Mouse (Mus musculus): Measurements from ENCODE around the gene Pea15a. TPM values are rescaled to one million over a fixed set of nuclear protein-coding genes. Genes with fewer than 3 reads are reported as not detected.

Gene Pea15a
- polyA plus RNA-seq, 1 experiment from 2014 or later, result 121 TPM

- no peak overlapping the region for H3K4me3 ChIP-seq (ENCODE audit: low read depth, low read length)
- ATAC-seq (replicated peaks; ENCODE audit: insufficient number of reproducible peaks, low FRiP score, low TSS enrichment, low read depth) (no peak), DNase-seq (ENCODE audit: low spot score) (no peak)
- peaks cover 10% of the 10 kb centered on the region for H3K4me1 ChIP-seq (ENCODE audit: control insufficient read depth, insufficient read depth, low read length)
- no peak overlapping the region for H3K9ac ChIP-seq (replicated peaks; ENCODE audit: low read length)
- peak overlapping the region; percentile 86 for H3K27ac ChIP-seq (replicated peaks; ENCODE audit: low read depth, low read length)
- no peaks in the 10 kb centered on the region for H3K9me3 ChIP-seq (replicated peaks; ENCODE audit: control insufficient read depth, low read length)
- peak overlapping the region; percentile 11 for H3K4me2 ChIP-seq (ENCODE audit: low read depth, low read length)
- WGBS, result 1% methylated on average over 4 of the region's 4 CpGs
- H3K27me3 ChIP-seq (ENCODE audit: control insufficient read depth, insufficient read depth, low read length), result no peaks in the 10 kb centered on the region
- H3K36me3 ChIP-seq (replicated peaks; ENCODE audit: control insufficient read depth, insufficient read depth, low read depth, low read length), result 0 out of 2 replicates have a peak, but pooled peaks cover 2% of the 10 kb centered on the region
Measured at GRCm38 (mm10) chr1:172203566-172203965, 3.0 kb downstream of the Pea15a start.

GRCm38 (mm10) chr1:172202894-172203522 is 3.6 kb downstream of the Pea15a start:
- ATAC-seq (replicated peaks; ENCODE audit: insufficient number of reproducible peaks, low FRiP score, low TSS enrichment, low read depth) (peak; percentile 29), DNase-seq (ENCODE audit: low spot score) (peak; percentile 74)
- no peak overlapping the region for H3K4me3 ChIP-seq (ENCODE audit: low read depth, low read length)
- H3K36me3 ChIP-seq (replicated peaks; ENCODE audit: control insufficient read depth, insufficient read depth, low read depth, low read length), result peaks cover 4% of the 10 kb centered on the region
- WGBS, result 20% methylated on average over 2 of the region's 2 CpGs
- H3K4me1 ChIP-seq (ENCODE audit: control insufficient read depth, insufficient read depth, low read length), result peaks cover 10% of the 10 kb centered on the region
- H3K9me3 ChIP-seq (replicated peaks; ENCODE audit: control insufficient read depth, low read length), result no peaks in the 10 kb centered on the region
- H3K9ac ChIP-seq (replicated peaks; ENCODE audit: low read length), result no peak overlapping the region
- no peak overlapping the region for H3K4me2 ChIP-seq (ENCODE audit: low read depth, low read length)
- H3K27me3 ChIP-seq (ENCODE audit: control insufficient read depth, insufficient read depth, low read length), result no peaks in the 10 kb centered on the region
- H3K27ac ChIP-seq (replicated peaks; ENCODE audit: low read depth, low read length), result peak overlapping the region; percentile 88

- Histone ChIP-seq H3K9ac (replicated peaks; ENCODE audit: low read length) (no peak overlapping the region; the same call in 1 of the 2 replicates), H3K4me2 (ENCODE audit: low read depth, low read length) (peak overlapping the region; percentile 10; the same call in 1 of the 2 replicates), H3K36me3 (replicated peaks; ENCODE audit: control insufficient read depth, insufficient read depth, low read depth, low read length) (peaks cover 6% of the 10 kb centered on the region), H3K4me3 (ENCODE audit: low read depth, low read length) (no peak overlapping the region), H3K4me1 (ENCODE audit: control insufficient read depth, insufficient read depth, low read length) (peaks cover 10% of the 10 kb centered on the region), H3K27ac (replicated peaks; ENCODE audit: low read depth, low read length) (peak overlapping the region; percentile 88), H3K27me3 (ENCODE audit: control insufficient read depth, insufficient read depth, low read length) (no peaks in the 10 kb centered on the region), H3K9me3 (replicated peaks; ENCODE audit: control insufficient read depth, low read length) (no peaks in the 10 kb centered on the region)
- ATAC-seq (replicated peaks; ENCODE audit: insufficient number of reproducible peaks, low FRiP score, low TSS enrichment, low read depth) (no peak), DNase-seq (ENCODE audit: low spot score) (peak; percentile 43)
- 15% methylated on average over 14 of the region's 14 CpGs for WGBS
Measured at GRCm38 (mm10) chr1:172201967-172202880, 4.4 kb downstream of the Pea15a start.

- Histone ChIP-seq H3K27me3 (ENCODE audit: control insufficient read depth, insufficient read depth, low read length) (no peaks in the 10 kb centered on the region), H3K4me1 (ENCODE audit: control insufficient read depth, insufficient read depth, low read length) (peaks cover 10% of the 10 kb centered on the region), H3K9me3 (replicated peaks; ENCODE audit: control insufficient read depth, low read length) (no peaks in the 10 kb centered on the region), H3K4me3 (ENCODE audit: low read depth, low read length) (no peak overlapping the region), H3K36me3 (replicated peaks; ENCODE audit: control insufficient read depth, insufficient read depth, low read depth, low read length) (peaks cover 9% of the 10 kb centered on the region), H3K27ac (replicated peaks; ENCODE audit: low read depth, low read length) (0 out of 2 replicates have a peak overlapping the region, but pooled peaks have one; percentile 48), H3K9ac (replicated peaks; ENCODE audit: low read length) (no peak overlapping the region), H3K4me2 (ENCODE audit: low read depth, low read length) (no peak overlapping the region)
- peak; percentile 11; the same call in 1 of the 2 replicates for ATAC-seq (replicated peaks; ENCODE audit: insufficient number of reproducible peaks, low FRiP score, low TSS enrichment, low read depth)
- peak; percentile 71 for DNase-seq (ENCODE audit: low spot score)
- 40% methylated on average over 6 of the region's 7 CpGs for WGBS
Measured at GRCm38 (mm10) chr1:172200871-172201447, 5.6 kb downstream of the Pea15a start.

- no peak for ATAC-seq (replicated peaks; ENCODE audit: insufficient number of reproducible peaks, low FRiP score, low TSS enrichment, low read depth)
- Histone ChIP-seq H3K9me3 (replicated peaks; ENCODE audit: control insufficient read depth, low read length) (no peaks in the 10 kb centered on the region), H3K27me3 (ENCODE audit: control insufficient read depth, insufficient read depth, low read length) (no peaks in the 10 kb centered on the region), H3K27ac (replicated peaks; ENCODE audit: low read depth, low read length) (no peak overlapping the region), H3K9ac (replicated peaks; ENCODE audit: low read length) (no peak overlapping the region), H3K4me1 (ENCODE audit: control insufficient read depth, insufficient read depth, low read length) (peaks cover 10% of the 10 kb centered on the region), H3K4me3 (ENCODE audit: low read depth, low read length) (no peak overlapping the region), H3K4me2 (ENCODE audit: low read depth, low read length) (no peak overlapping the region), H3K36me3 (replicated peaks; ENCODE audit: control insufficient read depth, insufficient read depth, low read depth, low read length) (peaks cover 12% of the 10 kb centered on the region)
- 72% methylated on average over 5 of the region's 5 CpGs for WGBS
- DNase-seq (ENCODE audit: low spot score), result no peak
Measured at GRCm38 (mm10) chr1:172200161-172200560, 6.4 kb downstream of the Pea15a start.

- no peaks in the 10 kb centered on the region for H3K9me3 ChIP-seq (replicated peaks; ENCODE audit: control insufficient read depth, low read length)
- peaks cover 16% of the 10 kb centered on the region for H3K36me3 ChIP-seq (replicated peaks; ENCODE audit: control insufficient read depth, insufficient read depth, low read depth, low read length)
- ATAC-seq (replicated peaks; ENCODE audit: insufficient number of reproducible peaks, low FRiP score, low TSS enrichment, low read depth), result no peak
- WGBS, result 91% methylated on average over 4 of the region's 4 CpGs
- no peaks in the 10 kb centered on the region for H3K27me3 ChIP-seq (ENCODE audit: control insufficient read depth, insufficient read depth, low read length)
- H3K4me3 ChIP-seq (ENCODE audit: low read depth, low read length), result no peak overlapping the region
- no peak overlapping the region for H3K27ac ChIP-seq (replicated peaks; ENCODE audit: low read depth, low read length)
- no peak overlapping the region for H3K9ac ChIP-seq (replicated peaks; ENCODE audit: low read length)
- H3K4me1 ChIP-seq (ENCODE audit: control insufficient read depth, insufficient read depth, low read length), result peaks cover 8% of the 10 kb centered on the region
- no peak for DNase-seq (ENCODE audit: low spot score)
- H3K4me2 ChIP-seq (ENCODE audit: low read depth, low read length), result no peak overlapping the region
Measured at GRCm38 (mm10) chr1:172198996-172199395, 7.6 kb downstream of the Pea15a start.

- Histone ChIP-seq H3K27ac (replicated peaks; ENCODE audit: low read depth, low read length) (no peak overlapping the region), H3K27me3 (ENCODE audit: control insufficient read depth, insufficient read depth, low read length) (no peaks in the 10 kb centered on the region), H3K9ac (replicated peaks; ENCODE audit: low read length) (no peak overlapping the region), H3K9me3 (replicated peaks; ENCODE audit: control insufficient read depth, low read length) (no peaks in the 10 kb centered on the region), H3K4me1 (ENCODE audit: control insufficient read depth, insufficient read depth, low read length) (peaks cover 4% of the 10 kb centered on the region), H3K4me2 (ENCODE audit: low read depth, low read length) (no peak overlapping the region), H3K36me3 (replicated peaks; ENCODE audit: control insufficient read depth, insufficient read depth, low read depth, low read length) (peaks cover 16% of the 10 kb centered on the region), H3K4me3 (ENCODE audit: low read depth, low read length) (no peak overlapping the region)
- WGBS, result 90% methylated on average over 8 of the region's 8 CpGs
- ATAC-seq (replicated peaks; ENCODE audit: insufficient number of reproducible peaks, low FRiP score, low TSS enrichment, low read depth) (no peak), DNase-seq (ENCODE audit: low spot score) (no peak)
Measured at GRCm38 (mm10) chr1:172198316-172198715, 8.3 kb downstream of the Pea15a start.

Data from embryonic facial prominence, embryonic 11.5 days (tissue).